Mouse (Mus musculus): ENCODE results near the gene Foxp2. TPM values are rescaled to one million over a fixed set of nuclear protein-coding genes. Genes with fewer than 3 reads are reported as not detected.

Gene Foxp2
- total RNA-seq, 2 experiments from 2014 or later, result 4.8 to 5.6 TPM

DNA sequence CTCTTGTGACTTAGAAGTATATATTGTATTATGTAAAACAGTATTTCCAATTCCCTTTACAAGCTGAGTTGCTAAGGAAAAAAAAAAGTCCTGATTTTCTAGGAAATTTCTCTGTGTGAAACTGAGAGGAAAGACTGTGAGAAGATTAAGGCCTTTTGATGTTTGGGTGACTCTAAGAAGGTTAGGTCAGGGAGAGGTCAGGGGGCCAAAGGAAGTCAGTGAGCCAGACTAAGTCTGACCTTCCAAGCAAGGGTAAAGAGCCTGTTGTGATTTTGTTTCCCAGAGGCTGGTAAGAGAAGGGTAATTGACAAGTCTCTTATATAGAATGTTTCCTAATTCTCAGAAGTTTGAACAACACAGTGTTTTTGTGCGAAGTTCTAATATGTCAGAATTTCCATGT is 162.1 kb downstream of the Foxp2 start:
- no peak for DNase-seq (ENCODE audit: low spot score in 2 of 2)

DNA sequence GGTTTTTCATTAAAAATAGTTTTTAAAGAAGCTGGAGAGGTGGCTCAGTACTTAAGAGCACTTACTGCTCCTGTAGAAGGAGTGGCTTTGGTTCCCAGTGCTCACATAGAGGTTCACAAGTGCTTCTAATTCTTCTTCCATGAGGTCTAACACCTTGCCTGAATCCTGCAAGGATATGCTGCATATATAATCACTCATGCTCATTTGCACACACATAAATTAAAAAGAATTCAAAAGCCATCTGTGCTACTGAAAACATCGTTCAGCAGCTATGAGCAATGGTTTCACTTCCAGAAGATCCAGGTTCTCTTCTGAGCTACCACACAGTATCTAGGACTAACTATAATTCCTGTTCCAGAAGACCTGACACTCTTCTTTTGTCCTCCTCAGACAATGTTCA is 200.4 kb downstream of the Foxp2 start:
- DNase-seq (ENCODE audit: low spot score in 2 of 2), result no peak

DNA sequence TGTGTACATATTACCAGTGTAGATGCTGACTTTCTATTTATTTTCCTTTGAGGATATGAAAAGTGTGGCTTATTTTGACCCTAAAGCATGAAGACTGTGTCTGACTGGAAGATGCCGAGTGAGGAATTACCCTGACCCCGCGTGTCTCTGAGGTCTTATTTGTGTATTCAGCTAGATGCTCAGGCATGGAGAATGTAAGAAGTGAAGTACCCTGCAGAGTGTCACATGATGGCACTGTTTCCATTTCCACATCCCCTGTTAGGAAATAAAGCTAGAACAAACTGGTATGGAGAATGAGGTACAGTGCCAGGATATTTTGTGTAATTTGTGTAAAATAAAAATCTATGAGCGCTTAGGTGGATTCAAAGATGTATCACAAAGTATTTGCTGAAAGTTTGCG is 219.8 kb downstream of the Foxp2 start:
- DNase-seq (ENCODE audit: low spot score in 2 of 2), result no peak

DNA sequence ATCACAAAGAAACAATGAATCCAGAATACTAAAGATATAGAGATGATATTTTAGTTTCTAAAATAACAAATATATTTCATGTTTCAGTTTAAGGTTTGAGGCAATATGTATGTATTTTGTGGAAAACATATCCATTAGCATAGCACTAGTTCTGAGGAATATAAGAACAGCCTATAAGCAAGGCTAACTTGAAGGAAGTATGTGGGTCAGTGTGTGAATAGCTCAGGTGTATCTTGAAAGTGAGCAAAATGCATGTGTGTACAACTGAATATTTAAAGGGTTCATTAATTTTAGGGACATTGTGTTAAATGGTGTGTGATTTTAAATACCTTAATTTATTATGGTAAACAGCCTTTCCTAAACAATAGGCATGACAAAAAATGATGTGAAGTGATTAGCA is 220.2 kb downstream of the Foxp2 start:
- no peak for DNase-seq (ENCODE audit: low spot score in 2 of 2)

DNA sequence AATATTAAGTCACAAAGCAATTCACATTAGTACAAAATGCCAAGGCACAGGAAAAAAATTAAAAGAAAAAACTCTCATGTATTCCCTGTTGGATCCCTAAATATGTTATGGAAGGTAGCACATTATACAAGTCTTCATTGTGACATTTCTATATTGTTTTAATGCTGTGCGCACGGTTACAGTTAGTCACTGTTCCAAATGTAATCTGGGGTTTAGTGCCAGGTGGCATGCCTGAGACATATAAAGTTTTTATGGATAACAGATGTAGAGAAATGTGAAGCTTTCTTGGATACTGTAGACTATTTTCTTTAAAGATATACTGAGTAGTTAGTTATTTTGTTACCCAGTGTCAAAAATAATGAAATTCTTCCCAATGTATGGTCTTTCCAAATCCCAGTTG is 229.0 kb downstream of the Foxp2 start:
- no peak for DNase-seq (ENCODE audit: low spot score in 2 of 2)

DNA sequence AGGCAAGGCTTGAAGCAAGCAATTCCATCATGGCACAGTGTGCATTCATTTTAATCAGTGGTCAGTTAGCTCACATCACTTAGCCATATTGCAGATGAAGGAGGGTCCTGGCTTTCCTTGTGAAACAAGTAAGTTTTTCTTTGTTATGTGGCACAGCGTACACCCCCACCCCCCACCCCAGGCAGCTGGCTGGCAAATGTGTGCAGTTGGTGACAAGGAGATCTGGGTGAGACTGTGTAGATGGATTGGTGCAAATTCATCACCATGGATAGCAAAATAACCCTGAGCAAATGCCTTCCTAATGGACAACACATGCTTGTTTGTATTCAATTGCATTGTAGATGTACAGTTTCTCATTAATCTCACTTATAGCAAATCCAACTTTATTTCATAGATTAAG is 240.9 kb downstream of the Foxp2 start:
- DNase-seq (ENCODE audit: low spot score in 2 of 2), result no peak

DNA sequence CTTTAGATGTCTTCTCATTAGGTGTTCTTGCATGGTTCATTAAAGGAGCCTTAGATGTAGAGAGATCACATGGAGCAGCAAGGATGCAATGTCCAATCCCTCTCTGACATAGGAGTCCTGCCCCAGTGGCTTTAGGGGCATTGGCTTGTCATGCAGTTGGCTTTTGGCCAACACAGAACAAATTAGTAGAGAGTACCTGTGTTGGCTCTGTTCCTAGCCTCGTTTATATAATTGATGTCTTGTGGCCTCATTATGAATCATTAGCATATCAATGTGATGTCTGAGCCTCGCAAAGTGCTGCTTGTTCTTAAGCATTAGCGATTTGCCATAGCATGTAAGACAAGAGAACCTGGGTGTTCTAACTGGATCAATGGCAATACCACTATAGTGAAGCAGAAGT is 250.5 kb downstream of the Foxp2 start:
- DNase-seq (ENCODE audit: low spot score in 2 of 2), result no peak

DNA sequence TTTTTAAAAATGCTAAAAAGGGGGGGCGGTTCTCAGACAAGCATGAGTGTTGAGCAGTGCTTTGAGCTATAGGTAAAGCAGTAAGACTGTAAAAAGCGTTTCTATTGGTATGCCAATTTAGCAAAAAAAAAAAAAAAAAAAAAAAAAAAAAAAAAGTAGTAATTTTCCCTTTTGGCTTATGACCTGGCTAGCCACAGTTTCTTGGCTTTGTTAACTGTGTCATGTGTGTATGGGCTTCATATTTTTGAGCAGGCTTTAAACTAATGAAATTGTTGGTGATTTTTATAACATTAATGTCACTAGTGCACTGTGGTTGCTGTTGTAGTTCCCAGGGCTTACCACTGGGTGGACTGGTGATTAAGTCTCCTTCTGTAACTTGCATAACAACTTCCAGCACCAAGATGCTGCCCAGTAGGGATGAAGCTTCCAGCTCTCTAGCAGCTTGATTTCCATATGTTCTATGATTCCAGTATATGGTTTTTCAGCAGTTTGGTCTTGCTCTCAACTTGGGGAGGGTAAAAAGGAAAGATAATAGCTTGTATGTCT is 262.4 kb downstream of the Foxp2 start:
- DNase-seq (ENCODE audit: low spot score in 2 of 2), result no peak

DNA sequence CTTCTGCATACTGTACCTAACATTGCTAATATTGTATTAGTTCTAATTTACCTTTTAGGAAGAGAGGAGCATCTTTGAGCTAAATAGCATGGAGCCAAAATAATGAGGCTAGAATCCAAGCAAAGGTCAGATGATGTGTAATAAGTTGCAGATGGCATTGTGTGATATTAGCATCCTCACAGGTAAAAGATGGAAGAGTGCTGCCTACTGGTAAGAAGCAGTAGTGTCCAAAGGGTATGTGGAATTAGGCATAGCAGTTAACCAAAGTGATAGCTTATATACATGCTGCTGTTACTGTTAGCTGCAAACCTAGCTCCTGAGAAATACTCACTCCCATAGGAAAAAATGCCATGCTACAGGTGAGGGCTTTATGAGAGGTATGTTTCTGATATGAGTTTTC is 275.6 kb downstream of the Foxp2 start:
- no peak for DNase-seq (ENCODE audit: low spot score in 2 of 2)

DNA sequence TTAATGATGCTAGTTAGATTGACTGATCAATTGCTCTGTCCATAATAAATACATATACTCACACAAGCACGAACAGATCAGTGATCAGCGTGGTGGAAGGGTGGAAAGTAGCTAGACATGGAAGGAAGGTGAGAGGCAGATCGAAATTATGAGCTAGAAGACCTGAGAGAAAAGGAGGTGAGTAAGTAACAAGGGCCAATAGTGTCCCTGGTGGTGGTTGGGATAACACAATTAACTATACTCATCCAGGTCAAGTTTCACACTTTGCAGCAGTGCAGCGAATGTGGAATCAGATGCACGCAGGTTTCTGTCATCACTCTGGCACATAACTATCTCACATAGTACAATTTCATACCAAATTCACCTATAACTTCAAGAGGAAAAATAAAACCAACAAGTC is 291.7 kb downstream of the Foxp2 start:
- no peak for DNase-seq (ENCODE audit: low spot score in 2 of 2)

DNA sequence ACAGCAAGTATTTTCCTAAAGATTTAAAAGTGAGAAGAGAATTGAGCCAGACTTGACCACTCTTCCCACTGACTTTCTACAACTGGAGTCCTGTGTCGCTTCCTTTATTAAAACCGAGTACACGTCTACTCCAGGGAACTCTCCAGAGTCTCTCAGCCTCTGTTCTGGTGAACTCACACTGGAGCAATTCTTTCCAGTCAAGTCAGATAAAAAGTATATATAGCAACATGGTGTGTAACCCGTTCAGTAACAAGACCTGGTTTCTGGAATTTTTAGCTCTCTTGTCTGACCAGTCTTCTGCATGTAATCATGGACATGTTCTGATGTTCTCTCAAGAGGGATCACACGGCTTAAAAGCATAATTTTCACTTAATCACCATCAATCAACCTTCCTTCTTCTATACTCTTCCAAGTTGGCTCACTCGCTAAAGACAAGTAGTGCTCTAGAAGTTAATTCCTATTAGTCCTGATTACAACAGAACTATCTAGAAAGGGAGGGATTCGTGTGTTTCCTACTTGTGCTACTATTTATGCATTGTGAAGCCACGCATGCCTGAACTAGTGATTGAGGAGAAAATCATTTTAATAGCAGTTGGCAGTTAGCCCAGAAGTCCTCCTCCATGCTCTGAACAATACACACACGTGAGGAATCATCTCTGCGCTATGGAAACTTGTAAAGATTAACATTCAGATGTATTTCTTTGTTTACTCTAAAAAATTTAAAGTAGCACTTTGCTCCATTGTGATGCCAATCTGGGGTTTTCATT is 341.2 kb downstream of the Foxp2 start:
- DNase-seq (ENCODE audit: low spot score in 2 of 2), result no peak

DNA sequence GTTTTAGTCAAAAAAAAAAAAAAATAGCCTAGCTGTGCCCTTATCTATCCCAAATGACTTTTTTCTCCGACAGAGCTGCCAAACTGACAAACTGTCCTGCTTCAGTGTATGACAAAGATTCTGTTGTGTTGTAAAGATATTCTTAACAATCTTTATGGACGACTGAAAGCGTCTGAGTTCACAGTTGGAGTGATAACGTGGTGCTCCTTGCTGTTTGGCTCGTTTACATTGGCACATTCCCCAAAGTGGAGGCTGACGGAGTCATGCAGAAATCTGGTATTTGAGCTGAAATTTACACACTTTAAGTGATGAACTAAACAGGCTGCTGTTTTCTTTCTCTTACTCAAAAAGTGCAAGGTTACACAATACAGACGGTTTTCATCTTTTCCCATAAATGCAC is 356.2 kb downstream of the Foxp2 start:
- peak in 1 of 2 experiments; percentile 19 for DNase-seq (ENCODE audit: low spot score in 2 of 2)

DNA sequence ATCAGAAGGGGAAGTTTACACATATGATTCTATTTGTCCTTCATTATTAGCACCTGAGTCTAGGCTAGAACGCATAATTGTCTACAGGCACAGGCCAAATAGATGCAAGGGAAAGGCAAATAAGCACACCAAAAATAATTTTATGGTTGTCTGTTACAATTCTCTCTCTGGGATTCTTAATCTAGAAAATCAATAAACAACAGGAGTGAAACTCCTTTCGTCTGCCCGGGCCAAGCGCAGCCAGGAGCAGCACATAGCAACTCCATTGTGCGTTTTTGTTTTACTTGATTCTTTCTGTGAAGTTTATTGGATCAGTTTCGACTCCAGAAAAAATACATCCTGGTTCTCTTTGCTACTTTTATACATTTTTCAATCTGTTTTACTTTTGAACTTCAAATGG is 356.7 kb downstream of the Foxp2 start:
- no peak for DNase-seq (ENCODE audit: low spot score in 2 of 2)

DNA sequence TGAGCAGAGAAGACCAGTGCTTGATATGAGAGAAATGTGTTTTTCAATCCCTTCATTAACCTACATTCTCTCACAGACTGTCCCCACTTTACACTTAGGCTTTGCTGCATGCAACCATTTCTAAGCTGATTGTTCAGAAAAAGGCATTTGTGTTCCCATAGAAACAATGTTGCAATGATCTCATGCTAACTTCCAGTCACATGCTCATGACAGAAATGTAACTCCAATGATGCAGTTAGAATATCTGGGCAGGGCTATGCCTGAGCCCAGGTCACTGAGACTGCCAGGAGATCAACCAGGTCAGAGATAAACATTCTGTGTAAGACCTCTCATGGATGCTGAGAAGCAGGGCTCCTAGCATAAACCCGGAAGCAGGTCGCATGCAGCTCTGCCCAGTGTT is 367.0 kb downstream of the Foxp2 start:
- DNase-seq (ENCODE audit: low spot score in 2 of 2), result no peak

DNA sequence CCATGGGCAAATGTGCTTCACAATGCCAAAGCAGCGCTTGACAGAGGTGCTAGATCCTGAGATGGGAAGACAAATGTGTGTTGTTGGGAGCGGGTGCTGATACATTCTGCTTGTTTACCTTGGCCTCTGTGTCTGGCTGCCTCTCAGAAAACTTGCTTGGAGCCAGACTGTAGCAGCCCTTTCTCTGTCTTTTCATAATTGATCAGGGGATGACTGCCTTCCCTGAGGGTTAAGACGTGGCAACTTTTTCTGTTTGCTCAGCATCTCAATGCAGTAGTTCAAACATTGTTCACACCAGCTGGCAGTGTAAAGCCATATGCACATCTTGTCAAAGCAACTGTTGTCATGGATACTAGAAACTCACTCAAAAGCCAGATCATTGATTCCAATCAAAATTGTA is 384.1 kb downstream of the Foxp2 start:
- DNase-seq (ENCODE audit: low spot score in 2 of 2), result no peak

DNA sequence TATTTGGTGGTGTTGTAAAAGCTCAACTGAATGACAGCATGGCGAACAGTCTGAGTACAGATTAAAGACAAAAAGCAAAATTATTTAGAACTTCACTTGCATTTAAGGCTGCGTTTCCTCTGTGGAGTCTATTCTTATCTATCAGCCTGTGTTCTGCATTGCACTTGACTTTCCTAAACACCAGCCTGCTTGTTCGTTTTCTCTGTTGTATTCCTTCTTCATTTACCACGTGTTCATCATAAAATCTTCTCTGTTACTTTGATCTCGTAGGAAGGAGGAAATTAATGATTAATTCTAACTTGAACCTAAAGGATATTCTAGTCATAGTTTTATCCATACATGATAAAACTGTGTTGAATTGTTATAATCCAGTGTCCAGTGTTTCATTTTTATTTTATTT is 392.9 kb downstream of the Foxp2 start:
- DNase-seq (ENCODE audit: low spot score in 2 of 2), result no peak

DNA sequence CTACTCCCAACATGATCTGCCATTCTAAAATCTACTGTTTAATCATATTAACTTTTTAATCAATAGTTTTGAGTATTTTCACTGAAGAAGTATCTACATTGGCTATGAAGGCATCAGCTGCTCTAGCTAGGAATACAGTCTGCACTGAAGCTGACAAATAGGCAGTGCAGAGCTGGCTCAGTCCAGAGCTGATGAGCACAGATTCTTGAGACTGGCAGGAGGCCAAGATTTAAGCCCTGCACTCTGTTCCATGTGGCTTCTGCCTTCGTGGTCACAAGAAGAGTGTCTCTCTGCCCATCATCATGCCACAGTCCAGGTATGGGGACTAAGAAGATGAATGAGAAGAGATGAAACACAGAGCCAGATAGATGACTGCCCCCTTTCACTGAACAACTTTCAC is 398.1 kb downstream of the Foxp2 start:
- DNase-seq (ENCODE audit: low spot score in 2 of 2), result peak in 1 of 2 experiments; percentile 14

DNA sequence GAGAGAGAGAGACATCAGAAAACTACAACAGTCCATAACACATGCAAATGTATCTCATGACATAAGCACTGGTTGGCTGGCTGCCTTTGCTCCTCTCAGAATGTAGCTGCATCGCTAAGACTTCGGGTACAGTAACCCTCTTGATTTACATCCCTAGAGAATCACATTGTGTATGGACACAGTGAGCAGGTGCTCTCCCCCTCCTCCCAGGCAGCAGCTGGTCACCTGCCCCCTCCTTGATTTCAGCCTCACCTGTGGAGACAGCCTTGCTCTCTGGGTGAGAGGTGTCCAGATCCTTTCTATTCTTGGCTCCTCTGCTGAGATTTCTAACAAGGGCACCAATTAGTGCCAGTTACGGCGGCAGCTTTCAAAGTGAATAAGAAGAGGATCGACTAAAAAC is 409.5 kb downstream of the Foxp2 start:
- no peak for DNase-seq (ENCODE audit: low spot score in 2 of 2)

DNA sequence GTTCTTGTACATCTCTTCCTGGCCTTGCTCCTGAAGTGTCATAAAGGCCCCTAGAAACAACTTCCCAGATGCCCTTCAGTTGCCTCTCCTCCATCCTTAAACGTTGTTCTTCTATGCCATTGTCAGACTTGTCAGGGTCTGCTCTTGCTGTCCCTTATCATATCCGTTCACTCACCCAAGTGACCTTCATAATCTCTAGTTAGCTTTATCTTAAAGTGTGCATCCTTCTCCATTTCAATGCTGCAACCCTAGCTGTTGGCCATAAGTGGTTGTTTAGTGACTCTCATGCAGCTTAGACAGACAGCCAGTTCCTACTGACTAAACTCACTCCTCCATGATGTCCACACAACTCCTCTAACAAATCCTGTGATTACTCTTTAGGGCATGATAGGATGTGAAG is 415.8 kb downstream of the Foxp2 start:
- no peak for DNase-seq (ENCODE audit: low spot score in 2 of 2)

DNA sequence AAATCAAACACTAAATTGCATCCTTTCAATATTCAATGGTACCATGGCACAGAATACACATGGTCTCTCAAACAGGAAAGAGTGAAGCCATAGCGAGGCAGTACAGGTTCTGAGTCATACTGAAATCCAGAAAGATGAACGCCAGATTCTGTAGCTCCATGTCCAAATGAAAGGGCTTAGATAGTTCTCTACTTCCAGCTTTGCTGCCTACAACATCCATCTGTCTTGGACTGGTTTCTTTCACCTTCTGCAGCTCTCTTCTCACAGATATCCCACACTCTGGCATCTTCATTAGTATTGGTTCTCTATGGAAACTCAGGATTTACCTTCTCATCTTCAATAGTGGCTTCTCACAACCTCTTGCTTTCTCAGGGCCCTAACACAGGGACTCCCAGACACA is 417.2 kb downstream of the Foxp2 start:
- no peak for DNase-seq (ENCODE audit: low spot score in 2 of 2)

DNA sequence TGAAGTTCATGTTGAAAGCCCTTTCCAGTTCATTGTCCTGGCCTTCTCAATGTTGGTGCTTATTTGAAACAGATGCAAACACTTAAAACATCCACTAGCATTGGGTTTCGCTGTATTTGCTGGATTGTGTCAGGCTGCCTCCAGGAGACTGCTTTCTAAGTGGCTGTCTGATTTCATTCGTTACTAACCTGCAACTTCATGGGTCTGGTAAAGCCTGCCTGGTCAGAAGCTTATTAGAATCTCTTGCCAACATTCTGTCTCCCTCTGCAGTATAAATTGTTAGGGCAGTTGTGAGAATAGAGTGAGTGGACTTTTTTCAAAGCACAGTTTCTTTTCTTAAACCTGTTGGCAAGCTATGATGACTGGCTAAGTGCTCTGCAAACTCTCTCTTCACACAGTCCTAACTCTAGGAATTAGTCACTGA is 420.4 kb downstream of the Foxp2 start:
- no peak for DNase-seq (ENCODE audit: low spot score in 2 of 2)

DNA sequence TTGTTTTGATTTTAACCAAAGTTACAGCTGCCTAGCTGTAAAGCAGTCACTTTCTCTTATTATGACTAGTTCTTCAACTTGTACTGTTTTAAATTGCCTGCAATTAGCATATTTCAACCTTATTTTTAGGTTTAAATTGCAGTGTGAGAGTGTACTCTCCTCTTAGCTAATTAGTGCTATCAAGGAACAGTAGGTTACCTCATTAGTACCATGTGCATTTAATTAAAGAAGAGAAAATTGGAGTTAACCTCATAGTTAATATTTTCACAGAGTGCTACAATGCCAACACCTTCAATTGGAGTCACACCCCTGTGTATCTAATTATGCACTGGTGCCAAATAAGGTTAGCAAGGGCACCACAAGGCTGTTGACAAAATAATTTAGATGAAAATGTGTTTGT is 421.9 kb downstream of the Foxp2 start:
- DNase-seq (ENCODE audit: low spot score in 2 of 2), result no peak

DNA sequence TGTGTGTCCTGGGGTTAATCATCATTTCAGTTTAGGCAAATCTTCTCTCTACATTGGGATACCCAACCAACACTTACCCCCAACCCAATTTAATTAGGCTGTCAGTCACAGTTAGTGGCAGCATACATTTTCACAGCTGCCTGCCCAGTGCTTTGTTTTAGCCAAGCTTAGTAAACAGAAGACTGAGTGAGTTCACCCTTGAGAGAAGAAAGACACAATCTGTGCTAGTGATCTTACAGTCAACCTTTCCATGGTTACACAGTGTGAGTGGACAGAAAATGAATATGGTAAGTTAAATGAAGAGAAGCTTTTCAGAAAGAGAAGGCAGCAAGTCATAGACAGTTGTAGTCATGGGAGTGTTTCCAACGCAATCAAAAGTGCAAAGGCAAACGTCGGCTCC is 446.6 kb downstream of the Foxp2 start:
- DNase-seq (ENCODE audit: low spot score in 2 of 2), result no peak
